Mouse (Mus musculus): ENCODE measurements around the gene Kcnrg.

GRCm38 (mm10) chr14:61661496-61661895 lies 54.2 kb downstream of the Kcnrg start:
- no peak for TF ChIP-seq CTCF (conservative IDR thresholded peaks at IDR 0.05; ENCODE audit: insufficient read depth, insufficient read length, low read depth, low read length)
- no peak for TF ChIP-seq POLR2A (IDR thresholded peaks at IDR 0.05; ENCODE audit: low read depth, low read length)

All from kidney, adult 2 months (tissue).